Mouse (Mus musculus) liver, embryonic 14.5 days (tissue): Measurements from ENCODE around the gene Carmil1.

Experiments used
- CTCF ChIP-seq: IDR thresholded peaks from 2 replicates; pipeline ENCODE4 v1.5.1; 2016; ENCODE audit warnings: antibody characterized with exemption, low read depth, control low read depth
- EP300 ChIP-seq: IDR thresholded peaks from 2 replicates; pipeline ENCODE4 v1.6.1; 2016; ENCODE audit warnings: antibody characterized with exemption, low read depth

GRCm38 (mm10) chr13:24328036-24328817, 47.6 kb upstream of the Carmil1 start:
- TF ChIP-seq EP300: no peak
- no peak for TF ChIP-seq CTCF
